Mouse (Mus musculus) heart, embryonic 13.5 days (tissue): ENCODE measurements around the gene Atp2b2. TPM values are rescaled to one million over a fixed set of nuclear protein-coding genes. Genes with fewer than 3 reads are reported as not detected.

ENCODE experiments used
- ATAC-seq: fragments of 200-750 bp; cut with Nextera tagmentation; 2 replicates; pipeline ENCODE4 v1.8.0; 2017; ENCODE audit warnings: moderate TSS enrichment; ENCODE audit not compliant: insufficient number of reproducible peaks, low FRiP score, low TSS enrichment; ENCODE audit errors: extremely low read depth
- H3K27ac ChIP-seq: fragments of 300-500 bp; sonication (generic); replicated peaks from 2 replicates; pipeline ENCODE4 v1.5.1; 2015; ENCODE audit warnings: moderate library complexity, mild to moderate bottlenecking, inconsistent platforms
- H3K27me3 ChIP-seq: fragments of 300-500 bp; sonication (generic); replicated peaks from 2 replicates; pipeline ENCODE4 v1.6.1; 2015; ENCODE audit warnings: mild to moderate bottlenecking, inconsistent platforms
- H3K36me3 ChIP-seq: fragments of 300-500 bp; sonication (generic); 2 replicates; pipeline ENCODE4 v1.6.1; 2015; ENCODE audit warnings: mild to moderate bottlenecking, inconsistent platforms
- H3K4me1 ChIP-seq: fragments of 300-500 bp; sonication (generic); 2 replicates; pipeline ENCODE4 v1.6.1; 2015; ENCODE audit warnings: inconsistent platforms
- H3K4me2 ChIP-seq: fragments of 300-500 bp; sonication (generic); 2 replicates; pipeline ENCODE4 v1.6.1; 2015; ENCODE audit warnings: inconsistent platforms, mild to moderate bottlenecking, moderate library complexity
- H3K4me3 ChIP-seq: fragments of 300-500 bp; sonication (generic); 2 replicates; pipeline ENCODE4 v1.5.1; 2015; ENCODE audit warnings: moderate library complexity, mild to moderate bottlenecking, inconsistent platforms
- H3K9ac ChIP-seq: fragments of 300-500 bp; sonication (generic); 2 replicates; pipeline ENCODE4 v1.6.1; 2015; ENCODE audit warnings: inconsistent platforms, mild to moderate bottlenecking, moderate library complexity
- H3K9me3 ChIP-seq: fragments of 300-500 bp; sonication (generic); 2 replicates; pipeline ENCODE4 v1.6.1; 2016; ENCODE audit warnings: inconsistent platforms
- WGBS: fragments of 180-500 bp; shearing (Covaris S2); methylation state at CpG from one replicate; pipeline ENCODE4 v1.1.7; 2015; ENCODE audit warnings: mixed read lengths; 5-methylcytosine and 5-hydroxymethylcytosine counted together
- polyA plus RNA-seq: library from polyadenylated mRNA; unstranded; fragments of >200 nt; fragmentation: Nextera tagmentation; extraction: Ambion mirVana; gene quantifications from 2 replicates; pipeline ENCODE4 v1.2.1, GENCODE M21; 2015

Atp2b2 gene
- polyA plus RNA-seq, 1 experiment from 2014 or later = 0.07 TPM

- ATAC-seq = no peak
- Histone ChIP-seq H3K27ac (no peak overlapping the region), H3K4me1 (peaks cover 22% of the 10 kb centered on the region), H3K9me3 (no peaks in the 10 kb centered on the region), H3K36me3 (no peaks in the 10 kb centered on the region), H3K9ac (no peak overlapping the region), H3K4me3 (no peak overlapping the region), H3K4me2 (no peak overlapping the region), H3K27me3 (peaks cover 32% of the 10 kb centered on the region)
- 45% methylated on average over 6 of the region's 6 CpGs for WGBS
Measured at GRCm38 (mm10) chr6:113787459-113787968, 254.9 kb downstream of the Atp2b2 start.

DNA sequence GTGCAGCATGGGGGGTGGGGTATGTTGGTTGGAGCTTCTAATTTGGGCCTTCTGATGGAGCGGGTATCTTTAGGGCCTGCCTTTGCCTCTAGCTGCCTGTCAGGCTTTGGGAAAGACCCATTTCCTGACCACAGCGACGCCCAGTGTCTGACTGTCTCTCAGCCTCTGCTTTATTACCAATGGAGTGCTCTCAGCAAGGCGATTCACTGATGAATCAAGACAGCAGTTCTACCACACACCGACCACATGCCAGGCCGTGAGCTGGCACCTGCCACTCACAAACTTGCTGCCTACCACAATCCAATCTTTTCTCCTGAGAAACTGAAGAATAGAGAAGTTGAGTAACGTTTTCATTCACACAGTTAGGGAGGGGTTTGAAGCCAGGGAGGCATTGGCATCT is 256.8 kb downstream of the Atp2b2 start:
- no peak overlapping the region for H3K4me2 ChIP-seq
- WGBS = 75% methylated on average over 7 of the region's 7 CpGs
- H3K27me3 ChIP-seq = peaks cover 32% of the 10 kb centered on the region
- ATAC-seq = no peak
- H3K9me3 ChIP-seq = no peaks in the 10 kb centered on the region
- no peak overlapping the region for H3K27ac ChIP-seq
- H3K36me3 ChIP-seq = no peaks in the 10 kb centered on the region
- no peak overlapping the region for H3K9ac ChIP-seq
- H3K4me3 ChIP-seq = no peak overlapping the region
- peaks cover 18% of the 10 kb centered on the region for H3K4me1 ChIP-seq

- Histone ChIP-seq H3K9ac (no peak overlapping the region), H3K4me1 (no peaks in the 10 kb centered on the region), H3K4me3 (no peak overlapping the region), H3K36me3 (no peaks in the 10 kb centered on the region), H3K27me3 (0 out of 2 replicates have a peak, but pooled peaks cover 27% of the 10 kb centered on the region), H3K27ac (no peak overlapping the region), H3K9me3 (no peaks in the 10 kb centered on the region), H3K4me2 (no peak overlapping the region)
- 59% methylated on average over 7 of the region's 7 CpGs for WGBS
- ATAC-seq = no peak
Measured at GRCm38 (mm10) chr6:113778229-113778753, 264.1 kb downstream of the Atp2b2 start.

DNA sequence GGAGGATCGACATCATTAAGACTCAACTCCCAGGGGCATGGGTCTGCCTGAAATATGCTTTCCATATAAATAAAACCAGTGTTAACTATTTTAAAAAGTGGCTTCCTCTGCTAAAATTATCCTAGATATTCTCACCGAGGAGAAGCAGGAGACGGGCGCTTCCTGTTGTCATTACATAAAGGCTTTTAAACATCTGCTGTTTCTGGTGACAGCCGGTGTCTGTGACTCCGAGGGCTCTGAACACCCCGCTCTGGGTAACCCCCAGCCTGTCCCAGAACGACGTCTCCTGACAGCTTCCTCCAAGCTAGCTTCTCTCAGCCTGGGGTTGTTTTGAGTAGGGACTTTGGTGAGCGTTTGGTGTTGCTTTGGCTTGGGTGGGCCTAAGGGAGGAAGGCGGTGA is 273.6 kb downstream of the Atp2b2 start:
- no peak overlapping the region for H3K27ac ChIP-seq
- 60% methylated on average over 11 of the region's 11 CpGs for WGBS
- no peak overlapping the region for H3K4me2 ChIP-seq
- no peak overlapping the region for H3K4me3 ChIP-seq
- H3K9me3 ChIP-seq = no peaks in the 10 kb centered on the region
- no peaks in the 10 kb centered on the region for H3K4me1 ChIP-seq
- ATAC-seq = no peak
- no peak overlapping the region for H3K9ac ChIP-seq
- no peaks in the 10 kb centered on the region for H3K36me3 ChIP-seq
- H3K27me3 ChIP-seq = peaks cover 34% of the 10 kb centered on the region

GRCm38 (mm10) chr6:113761644-113762043 is 280.8 kb downstream of the Atp2b2 start:
- Histone ChIP-seq H3K9me3 (no peaks in the 10 kb centered on the region), H3K36me3 (no peaks in the 10 kb centered on the region), H3K4me3 (no peak overlapping the region), H3K27ac (no peak overlapping the region), H3K27me3 (peaks cover 54% of the 10 kb centered on the region), H3K4me1 (no peaks in the 10 kb centered on the region), H3K4me2 (no peak overlapping the region), H3K9ac (no peak overlapping the region)
- ATAC-seq = no peak
- WGBS = 24% methylated on average over 7 of the region's 7 CpGs

GRCm38 (mm10) chr6:113749119-113749685 is 293.2 kb downstream of the Atp2b2 start:
- ATAC-seq = no peak
- H3K36me3 ChIP-seq = no peaks in the 10 kb centered on the region
- no peaks in the 10 kb centered on the region for H3K9me3 ChIP-seq
- H3K4me3 ChIP-seq = no peak overlapping the region
- H3K9ac ChIP-seq = no peak overlapping the region
- H3K4me2 ChIP-seq = no peak overlapping the region
- H3K27me3 ChIP-seq = peaks cover 89% of the 10 kb centered on the region
- no peak overlapping the region for H3K27ac ChIP-seq
- 58% methylated on average over 17 of the region's 17 CpGs for WGBS
- no peaks in the 10 kb centered on the region for H3K4me1 ChIP-seq

DNA sequence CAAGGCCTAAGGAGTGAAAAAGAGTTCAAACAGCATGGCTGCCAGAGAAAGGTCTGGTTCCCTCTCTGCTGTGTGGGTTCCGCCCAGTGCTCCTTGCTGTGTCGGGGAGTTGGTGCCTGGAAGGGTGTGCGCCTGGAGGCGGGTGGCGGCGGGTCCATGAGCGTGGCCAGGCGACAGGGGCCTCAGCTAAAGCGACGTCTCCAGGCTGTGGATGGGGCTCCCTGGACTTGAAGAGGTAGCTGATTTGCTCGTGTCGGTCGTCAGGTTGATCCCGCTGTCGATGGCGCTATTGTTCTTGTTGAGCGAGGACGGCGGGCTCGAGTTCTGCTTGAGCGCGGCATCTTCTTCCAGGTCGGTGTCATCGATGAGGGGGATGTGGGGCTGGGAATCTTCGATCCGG is 294.1 kb downstream of the Atp2b2 start:
- Histone ChIP-seq H3K9ac (no peak overlapping the region), H3K27ac (no peak overlapping the region), H3K4me3 (peak overlapping the region; percentile 20; the same call in 1 of the 2 replicates), H3K36me3 (no peaks in the 10 kb centered on the region), H3K4me2 (peak overlapping the region; percentile 47), H3K9me3 (no peaks in the 10 kb centered on the region), H3K4me1 (no peaks in the 10 kb centered on the region), H3K27me3 (peaks cover 86% of the 10 kb centered on the region)
- no peak for ATAC-seq
- 20% methylated on average over 26 of the region's 26 CpGs for WGBS

- Histone ChIP-seq H3K36me3 (no peaks in the 10 kb centered on the region), H3K27me3 (peaks cover 81% of the 10 kb centered on the region), H3K27ac (no peak overlapping the region), H3K4me3 (no peak overlapping the region), H3K4me1 (no peaks in the 10 kb centered on the region), H3K4me2 (no peak overlapping the region), H3K9me3 (no peaks in the 10 kb centered on the region), H3K9ac (no peak overlapping the region)
- 78% methylated on average over 14 of the region's 14 CpGs for WGBS
- no peak for ATAC-seq
Measured at GRCm38 (mm10) chr6:113747284-113747683, 295.1 kb downstream of the Atp2b2 start.

- H3K4me2 ChIP-seq = no peak overlapping the region
- peaks cover 63% of the 10 kb centered on the region for H3K27me3 ChIP-seq
- H3K27ac ChIP-seq = no peak overlapping the region
- no peak for ATAC-seq
- H3K9ac ChIP-seq = no peak overlapping the region
- H3K4me3 ChIP-seq = no peak overlapping the region
- peaks cover 3% of the 10 kb centered on the region; the same call in 1 of the 2 replicates for H3K4me1 ChIP-seq
- no peaks in the 10 kb centered on the region for H3K9me3 ChIP-seq
- no peaks in the 10 kb centered on the region for H3K36me3 ChIP-seq
Measured at GRCm38 (mm10) chr6:113745117-113745516, 297.3 kb downstream of the Atp2b2 start.

DNA sequence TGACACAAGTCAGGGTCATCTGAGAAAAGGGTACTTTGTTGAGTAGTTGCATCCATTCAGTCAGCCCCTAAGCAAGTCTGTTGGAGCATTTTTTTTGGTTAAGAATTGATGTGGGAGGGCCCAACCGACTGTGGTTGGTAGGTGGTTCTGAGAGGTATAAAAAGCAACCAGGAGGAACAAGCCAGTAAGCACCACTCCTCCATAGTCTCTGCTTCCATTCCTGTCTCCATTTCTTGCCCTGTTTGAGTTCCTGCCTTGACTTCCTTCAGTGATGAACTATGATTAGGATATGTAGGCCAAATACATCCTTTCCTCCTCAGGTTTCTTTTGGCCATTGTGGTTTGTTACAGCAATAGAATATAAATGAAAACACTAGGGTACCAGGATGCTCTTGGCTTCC is 299.3 kb downstream of the Atp2b2 start:
- peaks cover 43% of the 10 kb centered on the region for H3K27me3 ChIP-seq
- no peak overlapping the region for H3K27ac ChIP-seq
- H3K36me3 ChIP-seq = peaks cover 4% of the 10 kb centered on the region
- no peaks in the 10 kb centered on the region for H3K9me3 ChIP-seq
- peaks cover 13% of the 10 kb centered on the region for H3K4me1 ChIP-seq
- H3K4me3 ChIP-seq = no peak overlapping the region
- H3K4me2 ChIP-seq = no peak overlapping the region
- ATAC-seq = no peak
- 44% methylated on average over 1 of the region's 1 CpGs for WGBS
- no peak overlapping the region for H3K9ac ChIP-seq

DNA sequence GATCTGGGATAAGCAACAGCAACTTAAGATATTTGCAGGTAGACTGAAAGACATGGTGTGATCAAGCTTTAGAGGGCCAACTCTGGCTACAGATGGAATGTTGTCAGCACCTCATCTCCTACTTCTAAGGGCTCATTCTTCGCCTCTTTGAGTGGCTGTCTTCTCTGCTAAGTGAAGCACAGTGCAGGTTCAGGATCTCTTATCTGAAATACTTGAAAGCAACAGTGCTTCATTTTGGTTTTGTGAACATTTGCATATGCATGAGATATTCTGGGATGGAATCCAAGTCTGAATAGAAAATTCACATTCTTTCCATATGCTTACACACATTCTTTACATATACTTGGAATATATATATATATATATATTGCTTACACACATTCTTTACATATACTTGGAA is 300.1 kb downstream of the Atp2b2 start:
- WGBS = 45% methylated on average over 1 of the region's 1 CpGs

GRCm38 (mm10) chr6:113741425-113741824 is 301.0 kb downstream of the Atp2b2 start:
- ATAC-seq = no peak
- no peak overlapping the region for H3K9ac ChIP-seq
- H3K27ac ChIP-seq = no peak overlapping the region
- H3K9me3 ChIP-seq = no peaks in the 10 kb centered on the region
- WGBS = 54% methylated on average over 2 of the region's 2 CpGs
- no peak overlapping the region for H3K4me3 ChIP-seq
- peaks cover 27% of the 10 kb centered on the region for H3K27me3 ChIP-seq
- peaks cover 13% of the 10 kb centered on the region for H3K4me1 ChIP-seq
- peaks cover 20% of the 10 kb centered on the region for H3K36me3 ChIP-seq
- H3K4me2 ChIP-seq = no peak overlapping the region

More for the DNA sequence above, 300.1 kb downstream of the Atp2b2 start:
- Histone ChIP-seq H3K4me1 (peaks cover 13% of the 10 kb centered on the region), H3K4me3 (no peak overlapping the region), H3K27ac (no peak overlapping the region), H3K27me3 (peaks cover 36% of the 10 kb centered on the region), H3K36me3 (peaks cover 12% of the 10 kb centered on the region), H3K9ac (no peak overlapping the region), H3K9me3 (no peaks in the 10 kb centered on the region), H3K4me2 (no peak overlapping the region)
- no peak for ATAC-seq
